Mouse (Mus musculus): ENCODE results near the gene Nptx2.
A peak's percentile ranks its signal among the peaks of the same experiment; 100 is the strongest.

Nptx2 gene

GRCm38 (mm10) chr5:144545653-144546422 lies at the start of gene Nptx2:
Nptx2 (plus strand) TSS chr5:144545902.
- DNase-seq (ENCODE audit: low read depth, low spot score), result no peak

GRCm38 (mm10) chr5:144496481-144496880 lies 49.2 kb upstream of the Nptx2 start:
- no peak for DNase-seq (ENCODE audit: low read depth, low spot score)

GRCm38 (mm10) chr5:144504239-144504638 lies 41.5 kb upstream of the Nptx2 start:
- DNase-seq (ENCODE audit: low read depth, low spot score), result no peak

DNA sequence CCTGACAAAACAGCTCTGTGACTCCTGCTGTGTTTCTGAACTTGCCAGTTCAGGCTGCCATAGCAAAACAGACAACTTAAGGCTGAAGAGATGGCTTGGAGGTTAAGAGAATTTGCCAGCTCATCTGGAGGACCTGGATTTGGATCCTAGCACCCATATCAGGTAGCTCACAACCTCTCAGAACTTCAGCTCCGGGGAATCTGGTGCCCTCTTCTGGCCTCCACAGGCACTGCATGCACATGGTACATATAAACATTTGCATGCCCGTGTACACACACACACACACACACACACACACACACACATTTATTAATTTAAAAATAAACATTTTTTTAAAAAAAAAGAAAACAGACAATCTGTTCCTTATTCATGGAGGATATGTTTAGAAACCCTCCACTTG lies 40.0 kb upstream of the Nptx2 start:
- peak; percentile 4 for DNase-seq (ENCODE audit: low read depth, low spot score)

DNA sequence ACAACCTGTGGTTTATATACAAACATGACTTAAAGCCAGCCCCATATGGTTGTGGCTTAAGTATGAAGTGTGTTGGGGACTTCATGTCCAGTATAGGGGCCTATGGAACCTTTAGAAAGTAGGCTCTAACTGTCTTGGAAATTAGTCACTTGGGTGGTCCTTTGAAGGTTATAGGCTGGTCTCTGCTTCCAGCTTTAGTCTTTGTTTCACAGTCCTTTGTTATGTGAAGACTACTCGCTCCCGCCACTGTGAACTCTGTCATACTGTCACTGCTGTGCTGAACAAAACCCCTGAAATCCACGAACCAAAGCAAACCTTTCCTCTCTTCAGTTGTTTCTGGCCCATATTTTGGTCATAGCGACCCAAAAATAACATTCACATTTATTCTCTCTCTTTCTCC lies 39.5 kb upstream of the Nptx2 start:
- DNase-seq (ENCODE audit: low read depth, low spot score), result no peak

- no peak for DNase-seq (ENCODE audit: low read depth, low spot score)
These were observed 38.8 kb upstream of the Nptx2 start for GRCm38 (mm10) chr5:144506689-144507552.

DNA sequence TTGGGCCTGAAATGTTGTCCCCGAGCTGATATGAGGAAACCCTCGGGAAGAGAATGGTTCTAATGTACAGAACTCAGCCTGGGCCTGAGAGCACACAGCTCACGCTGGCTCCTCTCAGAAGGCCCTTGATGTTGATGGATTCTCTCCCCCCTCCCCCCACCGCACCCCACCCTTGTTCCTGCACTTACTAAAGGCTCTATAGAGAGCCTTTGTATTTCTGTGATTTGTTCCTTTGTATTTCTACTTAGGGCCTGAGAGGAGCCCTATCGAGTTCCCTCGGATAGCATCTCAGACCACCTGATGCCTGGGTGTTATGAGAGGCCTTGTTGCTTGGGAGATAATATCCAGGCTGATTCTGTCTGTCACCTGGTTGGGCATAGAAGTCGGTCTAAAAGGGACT lies 36.3 kb upstream of the Nptx2 start:
- DNase-seq (ENCODE audit: low read depth, low spot score), result no peak

DNA sequence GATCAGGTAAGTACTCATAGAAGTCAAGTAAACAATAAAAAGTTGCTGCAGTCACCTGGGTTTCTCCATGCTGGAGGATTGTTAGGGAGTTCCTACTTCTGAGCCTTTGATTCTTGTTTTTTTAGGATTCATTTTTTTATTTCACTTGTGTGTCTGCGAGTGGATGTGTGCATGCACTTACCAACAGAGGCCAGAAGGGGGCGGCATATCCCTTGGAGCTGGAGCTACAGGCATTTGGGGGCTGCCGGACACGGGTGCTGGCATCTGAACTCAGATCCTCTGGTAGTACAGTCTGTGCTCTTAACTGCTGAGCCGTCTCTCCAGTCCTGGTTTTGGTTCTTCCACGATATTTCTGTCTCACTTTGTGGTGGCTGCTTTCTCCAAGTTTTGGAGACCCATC lies 31.0 kb upstream of the Nptx2 start:
- DNase-seq (ENCODE audit: low read depth, low spot score), result peak; percentile 56

- peak; percentile 46 for DNase-seq (ENCODE audit: low read depth, low spot score)
These were observed 30.5 kb upstream of the Nptx2 start for GRCm38 (mm10) chr5:144515241-144515640.

DNA sequence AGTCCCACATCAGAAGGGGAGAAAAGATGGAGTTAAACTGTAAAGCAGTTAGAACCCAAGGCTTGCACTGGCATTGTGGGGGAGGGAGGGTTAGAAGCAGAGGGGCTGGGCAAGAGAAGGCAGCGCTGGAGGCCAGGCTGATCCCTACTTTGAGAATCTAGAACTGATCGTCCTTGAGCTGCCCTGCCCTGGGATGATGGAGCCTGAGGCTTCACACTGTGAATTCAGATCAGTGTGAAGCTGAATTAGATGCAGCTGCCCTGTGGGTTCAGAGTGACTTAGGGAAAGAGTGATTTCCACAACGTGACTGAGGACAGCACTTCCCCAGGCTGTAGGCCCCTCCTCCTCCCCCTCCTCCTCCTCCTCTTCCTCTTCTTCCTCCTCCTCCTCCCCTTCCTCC lies 25.6 kb upstream of the Nptx2 start:
- DNase-seq (ENCODE audit: low read depth, low spot score), result no peak

GRCm38 (mm10) chr5:144524774-144525173 lies 20.9 kb upstream of the Nptx2 start:
- DNase-seq (ENCODE audit: low read depth, low spot score), result no peak

DNA sequence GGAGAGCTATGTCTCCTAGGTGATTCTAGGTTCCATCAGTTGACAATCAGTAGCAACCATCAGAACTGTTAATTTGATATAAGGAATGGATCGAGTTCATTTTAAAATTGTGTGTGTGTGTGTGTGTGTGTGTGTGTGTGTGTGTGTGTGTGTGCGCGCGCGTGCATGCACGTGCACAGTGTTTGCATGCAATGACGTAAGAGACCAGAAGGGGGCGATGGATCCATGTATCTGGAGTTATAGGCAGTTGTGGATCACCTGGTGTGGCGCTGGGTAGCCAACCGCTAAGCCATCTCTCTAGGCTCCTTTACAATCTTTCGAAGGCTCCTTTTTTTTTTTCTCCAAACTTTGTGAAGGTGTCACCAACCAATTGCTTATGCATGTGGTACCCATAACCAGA lies 16.6 kb upstream of the Nptx2 start:
- no peak for DNase-seq (ENCODE audit: low read depth, low spot score)

- no peak for DNase-seq (ENCODE audit: low read depth, low spot score)
These were observed 2.9 kb upstream of the Nptx2 start for GRCm38 (mm10) chr5:144542711-144543308.

- DNase-seq (ENCODE audit: low read depth, low spot score), result no peak
These were observed 807 bp downstream of the Nptx2 start for GRCm38 (mm10) chr5:144546423-144546995.

GRCm38 (mm10) chr5:144547333-144547878 lies 1.7 kb downstream of the Nptx2 start:
- no peak for DNase-seq (ENCODE audit: low read depth, low spot score)

- no peak for DNase-seq (ENCODE audit: low read depth, low spot score)
These were observed 2.5 kb downstream of the Nptx2 start for GRCm38 (mm10) chr5:144548079-144548631.

GRCm38 (mm10) chr5:144550003-144550402 lies 4.3 kb downstream of the Nptx2 start:
- no peak for DNase-seq (ENCODE audit: low read depth, low spot score)

- DNase-seq (ENCODE audit: low read depth, low spot score), result peak; percentile 78
These were observed 5.0 kb downstream of the Nptx2 start for GRCm38 (mm10) chr5:144550622-144551137.

DNA sequence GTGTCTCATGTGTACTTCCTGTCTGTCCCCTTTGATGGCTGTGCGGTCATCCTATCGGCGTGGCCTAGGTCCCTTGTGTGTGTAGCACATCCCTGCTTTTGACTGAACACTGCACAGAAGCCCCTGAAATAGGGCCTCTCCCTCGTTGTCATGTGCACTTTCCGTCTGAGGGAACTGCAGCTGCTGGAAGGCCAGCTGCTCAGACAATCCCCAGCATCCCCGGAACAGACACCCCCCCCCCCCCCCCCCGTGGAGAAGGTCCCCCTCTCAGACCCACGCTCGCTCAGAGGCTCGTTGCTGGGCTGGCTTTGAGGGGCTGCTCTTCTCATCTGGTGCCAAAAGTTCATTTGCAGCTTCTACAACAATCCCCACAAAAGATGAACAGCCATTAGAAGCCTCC lies 11.0 kb downstream of the Nptx2 start:
- DNase-seq (ENCODE audit: low read depth, low spot score), result no peak

DNA sequence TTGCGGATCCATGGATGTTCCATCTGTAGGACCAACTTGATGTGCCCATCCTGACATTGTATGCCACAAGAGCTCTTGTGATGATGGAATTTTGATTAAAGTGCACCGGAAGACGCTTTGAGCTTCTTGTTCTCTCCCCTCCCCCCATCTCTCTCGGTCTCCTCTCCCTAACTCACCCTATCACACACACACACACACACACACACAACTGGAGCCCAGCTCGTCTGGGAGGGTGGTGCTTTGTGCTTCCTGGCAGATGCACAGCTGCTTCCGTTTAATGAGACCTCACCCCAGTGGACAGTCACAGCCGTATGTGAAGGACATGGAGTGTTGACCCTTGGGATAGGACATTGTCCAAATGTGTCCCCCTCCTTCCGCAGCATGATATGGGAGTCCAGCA lies 11.7 kb downstream of the Nptx2 start:
- DNase-seq (ENCODE audit: low read depth, low spot score), result no peak

DNA sequence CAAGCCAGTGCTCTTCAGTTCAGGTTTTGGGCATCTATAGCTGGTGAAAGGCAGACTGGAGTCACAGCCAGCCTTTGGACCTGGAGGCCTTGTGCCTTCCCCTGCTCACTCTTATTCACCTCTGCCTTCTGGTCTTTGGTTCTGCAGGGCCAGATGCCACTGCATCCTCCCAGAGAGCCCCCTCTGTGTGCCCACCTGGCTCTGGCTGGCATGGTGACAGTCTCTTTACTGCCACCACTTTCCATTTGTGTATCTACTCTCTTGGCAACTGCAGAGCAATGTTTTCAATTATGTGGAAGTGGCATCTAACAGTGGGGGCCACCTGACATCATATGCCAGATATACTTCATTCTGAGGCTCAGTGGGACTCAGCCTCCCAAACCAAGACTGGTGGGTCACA lies 12.8 kb downstream of the Nptx2 start:
- no peak for DNase-seq (ENCODE audit: low read depth, low spot score)
